Mouse (Mus musculus): ENCODE data around the gene Arfgap3. TPM values are rescaled to one million over a fixed set of nuclear protein-coding genes. Genes with fewer than 3 reads are reported as not detected.
A peak's percentile ranks its signal among the peaks of the same experiment; 100 is the strongest.

The Arfgap3 gene
- polyA plus RNA-seq (2012), result 7.3 and 7.7 TPM in 2 replicates

DNA sequence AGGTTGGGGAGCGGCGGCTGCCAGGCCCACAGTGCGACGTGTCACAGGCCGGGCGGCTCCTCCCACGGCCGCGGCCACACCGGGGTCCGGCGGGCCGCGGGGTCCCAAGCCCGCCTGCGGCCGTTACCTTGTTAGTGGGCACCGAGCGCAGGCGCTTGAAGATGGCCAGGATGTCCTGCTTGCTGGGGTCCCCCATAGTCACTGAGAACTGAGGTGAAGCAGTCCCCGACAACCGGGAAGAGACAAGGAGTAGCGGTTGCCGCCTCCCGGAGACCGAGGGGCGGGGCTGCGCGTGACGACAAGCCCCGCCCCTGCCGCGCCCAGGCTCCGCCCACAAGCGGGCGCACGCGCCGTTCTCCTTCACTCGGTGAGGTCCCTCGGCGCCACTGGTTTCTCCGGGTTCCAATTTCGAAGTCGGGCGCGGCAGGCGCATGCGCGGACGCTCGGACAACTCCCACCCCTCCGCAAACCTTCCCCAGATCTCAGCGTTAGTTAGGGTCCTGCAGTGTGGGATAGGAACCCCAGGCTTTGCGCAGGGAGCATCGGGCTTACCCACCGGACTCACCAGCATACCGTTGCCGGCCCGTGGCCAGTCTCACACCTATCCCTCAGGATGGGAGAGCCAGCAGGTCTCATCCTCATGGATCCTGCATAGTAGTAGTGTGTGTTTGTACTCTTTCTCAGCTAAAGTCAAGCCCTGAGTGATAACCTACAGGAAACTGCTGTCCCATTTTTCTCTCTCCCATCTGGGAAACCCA is at the start of gene Arfgap3:
Arfgap3 (minus strand) TSS at position 294 of the 758 bp plus-strand sequence.
- no peak for TF ChIP-seq GATA1 (IDR thresholded peaks at IDR 0.05; ENCODE audit: low read length)

DNA sequence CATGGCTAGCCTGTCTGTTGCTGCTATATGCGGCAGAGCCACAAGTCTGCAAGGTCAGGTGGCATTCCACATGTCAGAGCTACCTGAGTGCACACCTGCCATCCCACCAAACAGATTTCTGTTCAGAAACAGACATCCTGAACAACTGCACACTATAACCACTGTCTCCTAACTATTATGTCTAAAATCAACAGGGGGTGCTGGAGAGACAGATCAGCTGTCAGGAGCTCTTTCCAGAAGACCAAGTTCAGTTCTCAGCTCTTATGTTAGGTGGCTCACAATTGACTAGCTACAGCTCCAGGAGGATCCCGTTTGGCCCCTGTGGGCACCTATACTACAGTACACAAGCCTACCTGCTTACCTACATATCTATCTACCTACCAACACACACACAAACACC is 42.7 kb upstream of the Arfgap3 start:
- TF ChIP-seq GATA1 (IDR thresholded peaks at IDR 0.05; ENCODE audit: low read length), result no peak

DNA sequence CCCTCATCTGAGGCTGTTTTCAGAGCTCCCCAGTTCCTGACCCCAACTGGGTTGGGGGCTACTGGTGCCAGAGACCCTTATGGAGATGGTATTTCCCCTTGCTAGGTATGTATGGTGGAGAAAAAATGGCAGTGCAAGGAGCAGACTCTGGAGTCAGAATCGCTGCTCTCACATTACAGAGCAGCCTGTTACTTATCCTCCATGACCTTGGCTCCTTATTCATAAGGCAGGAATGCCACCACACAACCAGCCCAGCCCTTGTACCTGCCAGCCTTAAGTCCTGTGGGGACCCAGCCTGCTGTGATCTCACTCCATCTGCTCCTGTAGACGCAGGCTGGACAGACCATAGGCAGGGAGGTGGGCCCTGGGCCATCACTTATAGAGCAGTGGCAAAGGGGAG is 37.9 kb upstream of the Arfgap3 start:
- no peak for TF ChIP-seq GATA1 (IDR thresholded peaks at IDR 0.05; ENCODE audit: low read length)

DNA sequence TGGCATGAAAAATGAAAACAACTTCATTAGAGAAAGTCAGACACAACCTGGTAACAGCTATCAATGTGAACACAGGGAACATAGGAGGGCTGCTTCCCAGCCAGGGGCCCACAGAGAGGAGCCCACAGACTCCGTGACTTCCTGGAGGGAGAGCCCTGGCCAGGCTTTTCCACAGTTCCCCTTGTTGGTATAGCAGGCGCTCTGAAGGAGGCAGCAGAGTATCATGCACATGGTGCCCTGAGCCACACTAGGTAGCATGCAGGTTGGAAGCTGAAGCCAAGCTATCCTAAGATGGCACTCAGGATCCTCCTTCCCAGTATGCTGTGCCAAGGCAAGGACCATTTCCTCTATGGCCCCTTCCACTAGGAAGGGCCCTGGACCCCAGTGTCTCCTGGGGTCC is 33.6 kb upstream of the Arfgap3 start:
- no peak for TF ChIP-seq GATA1 (IDR thresholded peaks at IDR 0.05; ENCODE audit: low read length)

DNA sequence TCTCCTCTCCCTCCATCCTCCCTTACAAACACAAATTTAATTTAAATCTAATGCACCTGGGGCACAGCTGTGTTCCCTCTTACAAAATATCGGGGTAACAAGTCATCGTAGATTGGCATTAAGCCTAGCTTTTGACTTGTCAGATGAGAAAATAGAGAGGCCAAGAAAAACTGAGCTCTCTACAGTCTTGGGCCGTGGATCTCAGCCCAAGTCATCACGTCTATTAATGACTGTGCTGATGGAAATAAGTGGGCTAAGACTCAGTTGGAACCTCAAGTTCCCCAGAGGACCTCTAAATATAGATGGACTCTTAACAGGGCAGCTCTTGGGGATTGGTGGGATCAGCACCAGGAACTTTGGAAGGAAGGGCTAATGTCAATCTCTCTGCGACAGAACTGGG is 33.1 kb upstream of the Arfgap3 start:
- TF ChIP-seq GATA1 (IDR thresholded peaks at IDR 0.05; ENCODE audit: low read length), result no peak

DNA sequence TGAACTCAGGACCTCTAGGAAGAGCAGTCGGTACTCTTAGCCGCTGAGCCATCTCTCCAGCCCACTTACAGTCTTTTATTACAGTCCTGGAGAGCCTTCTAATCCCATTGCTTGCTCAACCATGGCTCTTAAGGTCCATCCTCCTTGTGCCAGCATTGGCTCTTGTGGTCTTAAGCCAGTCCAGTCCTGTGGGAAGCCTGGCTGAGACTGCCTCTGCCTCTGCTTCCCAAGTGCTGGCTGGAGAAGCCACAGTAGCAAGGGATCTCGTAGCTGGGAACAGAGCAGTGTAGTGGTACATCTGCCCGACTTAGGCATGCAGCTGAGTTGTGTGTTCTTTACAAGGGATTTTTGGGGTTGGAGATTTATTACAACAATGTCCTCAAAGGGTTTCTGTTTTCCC is 32.4 kb upstream of the Arfgap3 start:
- TF ChIP-seq GATA1 (IDR thresholded peaks at IDR 0.05; ENCODE audit: low read length), result no peak

DNA sequence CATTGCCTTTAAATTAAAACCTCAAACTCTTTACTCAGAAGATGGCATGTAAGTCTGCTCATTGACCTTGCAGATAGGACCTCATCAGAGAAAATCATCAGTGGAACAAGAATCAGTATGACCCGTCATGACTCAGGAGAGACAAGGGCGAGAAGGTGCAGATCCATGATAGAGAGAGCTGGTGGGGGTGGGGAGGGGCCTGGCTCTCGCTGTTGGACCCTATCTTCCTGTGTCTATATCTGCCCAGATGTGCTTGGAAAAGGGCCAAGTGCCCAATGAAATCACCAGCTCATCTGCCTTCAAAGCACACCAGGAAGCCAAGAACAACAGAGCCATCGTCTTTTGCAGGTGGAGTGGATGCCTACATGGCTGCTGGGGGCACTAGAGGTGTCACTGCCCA is 27.1 kb upstream of the Arfgap3 start:
- TF ChIP-seq GATA1 (IDR thresholded peaks at IDR 0.05; ENCODE audit: low read length), result peak; percentile 60

DNA sequence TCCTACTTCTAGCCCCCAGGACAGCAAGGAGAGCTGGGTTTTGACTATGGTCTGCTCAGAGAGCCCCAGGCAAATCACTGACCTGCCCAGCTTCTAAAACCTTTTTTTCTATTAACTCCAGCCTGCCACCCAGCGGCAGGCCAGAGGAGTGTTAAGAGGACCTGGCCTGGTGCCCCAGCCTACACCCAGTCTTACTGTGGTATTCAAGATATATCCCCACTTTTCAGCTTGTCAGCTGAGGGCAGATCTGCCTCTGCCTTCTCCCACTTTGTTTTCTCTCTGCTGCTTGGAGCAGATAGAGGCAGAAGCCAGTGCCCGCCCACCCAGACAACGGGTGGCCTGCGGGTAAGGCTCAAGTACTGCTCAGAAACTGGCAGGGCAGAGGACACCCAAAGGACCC is 25.1 kb upstream of the Arfgap3 start:
- TF ChIP-seq GATA1 (IDR thresholded peaks at IDR 0.05; ENCODE audit: low read length), result no peak

DNA sequence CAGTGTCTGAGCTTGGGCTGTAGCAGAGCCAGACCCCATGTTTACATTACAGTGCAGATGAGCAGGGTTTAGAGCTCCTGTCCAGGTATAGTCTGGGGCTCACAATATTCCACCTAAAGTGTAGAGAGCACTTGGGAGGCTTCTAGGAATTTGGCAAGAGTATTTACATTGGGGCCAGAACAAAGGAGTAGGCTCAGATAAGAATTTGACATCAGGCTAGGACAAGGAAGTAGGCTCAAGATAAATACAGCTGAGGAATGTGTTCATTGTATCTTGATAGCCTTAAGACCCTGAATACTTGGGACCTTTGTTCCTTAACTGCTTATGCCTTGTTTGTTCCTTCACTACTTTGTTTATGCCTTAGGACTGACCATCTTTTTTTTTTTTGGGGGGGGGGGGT is 24.0 kb upstream of the Arfgap3 start:
- TF ChIP-seq GATA1 (IDR thresholded peaks at IDR 0.05; ENCODE audit: low read length), result no peak

DNA sequence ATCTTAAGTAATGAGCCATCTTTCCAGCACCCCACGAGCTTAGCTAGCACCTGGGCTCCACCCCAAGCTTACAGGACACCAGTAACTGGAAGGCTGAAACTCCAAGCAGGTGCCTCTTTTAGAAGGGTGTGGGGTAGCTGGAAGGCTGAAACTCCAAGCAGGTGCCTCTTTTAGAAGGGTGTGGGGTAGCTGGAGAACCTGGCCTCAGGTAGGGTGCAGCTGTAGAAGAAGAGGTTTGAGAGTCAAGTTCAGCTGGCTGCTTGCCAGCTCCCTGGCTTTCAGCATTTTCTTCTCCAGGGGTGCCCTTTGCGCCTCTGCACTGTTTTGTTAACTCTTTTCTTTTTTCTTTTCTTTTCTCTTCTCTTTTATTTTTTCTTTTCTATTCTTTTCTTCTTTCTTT is 18.2 kb upstream of the Arfgap3 start:
- TF ChIP-seq GATA1 (IDR thresholded peaks at IDR 0.05; ENCODE audit: low read length), result no peak

DNA sequence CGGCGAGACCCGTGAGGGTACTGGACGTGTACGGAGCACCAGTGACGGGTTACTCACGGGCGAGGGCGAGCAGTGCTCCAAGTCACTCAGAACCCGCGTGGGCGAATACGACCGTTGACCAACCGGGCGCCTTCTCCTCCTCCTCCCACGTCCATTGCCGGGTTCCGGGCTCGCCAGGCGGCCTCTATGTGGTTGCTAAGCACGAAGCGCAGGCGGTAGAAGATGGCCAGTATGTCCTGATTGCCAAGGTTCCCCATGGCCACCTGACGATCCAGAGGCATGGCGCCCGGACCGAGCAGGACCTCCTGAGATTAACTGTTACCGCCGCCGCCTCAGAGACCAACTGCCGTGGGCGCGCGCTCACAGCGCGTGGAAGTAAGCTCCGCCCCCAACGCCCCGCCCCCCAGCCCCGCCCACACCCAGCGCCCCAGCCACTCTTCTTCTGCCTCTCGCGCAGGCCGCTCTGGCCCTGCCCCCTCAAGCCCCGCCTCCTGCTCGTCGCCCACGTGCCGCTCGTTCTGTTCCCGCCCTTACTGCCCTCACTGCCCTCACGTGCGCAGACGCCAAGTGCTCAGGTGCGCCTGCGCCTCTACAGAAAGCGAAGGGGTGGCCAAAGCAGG is 17.0 kb upstream of the Arfgap3 start:
- no peak for TF ChIP-seq GATA1 (IDR thresholded peaks at IDR 0.05; ENCODE audit: low read length)

DNA sequence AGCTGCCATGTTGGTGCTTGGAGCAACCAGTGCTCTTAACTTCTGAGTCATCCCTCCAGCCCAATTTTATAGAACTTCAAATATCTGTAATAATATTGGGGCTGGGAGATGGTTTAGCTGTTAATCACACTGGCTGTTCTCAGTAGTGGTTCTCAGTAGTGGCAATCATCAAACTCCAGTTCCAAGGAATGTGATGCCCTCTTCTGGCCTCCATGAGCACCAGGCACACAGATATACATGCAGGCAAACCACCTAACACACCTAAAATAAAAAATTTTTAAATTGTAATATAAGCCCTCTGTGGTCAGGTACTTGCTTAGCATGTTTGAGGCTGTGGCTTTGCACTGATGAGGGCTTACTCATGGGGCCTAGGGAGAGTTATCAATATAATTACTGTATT is 15.7 kb upstream of the Arfgap3 start:
- no peak for TF ChIP-seq GATA1 (IDR thresholded peaks at IDR 0.05; ENCODE audit: low read length)

DNA sequence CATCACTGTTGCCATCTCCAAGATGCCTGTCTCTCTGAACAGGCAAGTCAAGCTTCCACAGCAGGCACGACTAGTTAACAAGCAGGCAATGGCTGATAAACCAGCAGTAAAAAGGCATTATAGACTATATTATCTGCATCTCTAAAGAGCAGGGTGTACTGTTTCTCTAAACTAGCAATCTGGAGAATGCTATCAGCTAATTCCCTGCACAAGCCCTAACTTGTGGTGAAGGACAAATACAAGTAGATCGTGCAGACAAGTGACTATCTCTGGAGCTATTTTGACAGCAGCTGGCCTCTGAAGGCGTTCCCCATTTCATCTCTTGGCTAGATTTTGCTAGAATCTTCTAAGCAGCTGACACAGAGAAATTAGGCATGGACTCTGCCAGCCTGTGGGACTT is 14.1 kb upstream of the Arfgap3 start:
- TF ChIP-seq GATA1 (IDR thresholded peaks at IDR 0.05; ENCODE audit: low read length), result peak; percentile 98

DNA sequence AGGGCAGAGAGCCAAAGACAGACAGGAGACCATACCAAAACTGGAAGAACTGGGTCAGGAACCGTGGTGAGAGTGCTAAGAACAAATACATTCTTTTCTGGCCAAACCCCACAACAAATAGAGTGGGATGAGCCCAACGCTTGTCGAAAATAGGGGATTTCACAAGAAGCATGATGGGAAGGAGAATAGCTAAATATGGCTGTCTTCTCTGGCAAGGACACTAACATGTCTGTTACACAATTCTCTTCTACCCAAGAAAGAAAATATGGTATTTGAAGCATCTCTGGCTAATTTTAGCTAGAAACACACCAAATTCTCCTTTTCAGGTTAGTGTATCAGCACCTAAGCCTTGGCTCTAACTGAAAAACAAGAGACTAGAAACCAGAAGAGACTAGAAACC is 10.1 kb upstream of the Arfgap3 start:
- TF ChIP-seq GATA1 (IDR thresholded peaks at IDR 0.05; ENCODE audit: low read length), result no peak

DNA sequence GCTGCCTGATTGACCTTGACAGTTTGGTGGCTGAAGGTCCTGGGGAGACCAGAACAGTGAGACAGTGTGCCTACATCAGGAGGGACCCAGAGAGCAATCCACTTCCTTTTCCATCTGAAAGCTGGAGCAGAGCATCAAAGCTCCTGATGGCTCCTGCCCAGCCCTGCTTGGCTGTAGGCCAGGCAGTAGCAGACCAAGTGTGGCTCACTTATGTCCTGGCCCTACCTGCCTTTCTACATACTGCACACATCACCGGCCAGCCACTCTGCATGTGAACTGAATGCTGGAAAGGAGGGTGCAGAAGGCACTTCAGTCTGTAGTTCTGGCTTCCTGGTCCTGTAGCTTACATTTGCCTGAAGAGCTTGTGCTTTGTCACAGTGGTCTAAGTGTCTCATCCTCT is 8.4 kb upstream of the Arfgap3 start:
- no peak for TF ChIP-seq GATA1 (IDR thresholded peaks at IDR 0.05; ENCODE audit: low read length)

DNA sequence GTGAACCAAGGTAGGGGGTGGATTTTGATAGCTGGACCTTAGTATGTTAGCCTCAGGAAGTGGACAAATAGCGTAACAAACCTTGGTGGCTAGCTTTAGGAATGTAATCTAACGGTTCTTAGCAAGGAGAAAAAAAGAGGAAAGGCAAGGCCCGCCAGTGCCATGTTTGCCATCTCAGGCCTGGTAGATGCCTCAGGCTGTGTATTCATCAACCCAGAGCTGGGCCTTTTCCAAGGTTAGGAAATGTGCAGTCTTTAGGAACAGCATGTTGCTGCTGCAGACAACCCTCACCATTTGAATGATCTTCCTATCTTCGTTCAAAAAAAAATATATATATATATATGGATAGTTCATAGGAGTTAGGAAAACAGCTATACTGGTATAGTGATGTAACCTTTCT is 1.5 kb upstream of the Arfgap3 start:
- no peak for TF ChIP-seq GATA1 (IDR thresholded peaks at IDR 0.05; ENCODE audit: low read length)

DNA sequence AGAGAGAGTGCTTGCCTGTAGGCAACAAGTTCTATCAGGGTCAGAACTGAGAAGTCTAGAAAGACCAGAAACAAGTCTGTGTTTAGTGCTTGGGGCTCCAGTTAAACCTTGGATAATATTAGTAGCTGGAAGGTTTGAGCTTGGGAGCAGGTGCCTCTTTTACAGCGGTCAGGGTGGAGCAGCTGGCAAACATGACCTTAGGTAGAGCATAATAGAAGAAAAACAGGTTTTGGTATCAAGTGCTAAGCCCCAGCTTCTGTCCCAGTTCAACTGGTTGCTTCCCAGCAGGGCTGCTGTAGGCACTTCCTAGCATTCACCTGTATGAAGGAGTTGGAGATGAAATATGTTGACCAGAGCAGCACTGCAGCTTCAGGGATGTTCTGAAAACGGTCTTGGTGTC is 812 bp upstream of the Arfgap3 start:
- TF ChIP-seq GATA1 (IDR thresholded peaks at IDR 0.05; ENCODE audit: low read length), result no peak
